Mouse (Mus musculus): ENCODE measurements around the gene Asap2. TPM values are rescaled to one million over a fixed set of nuclear protein-coding genes. Genes with fewer than 3 reads are reported as not detected.

The Asap2 gene
- total and polyA plus RNA-seq, 3 experiments: 0.46 to 1.9 TPM; not detected in 1

- H3K36me3 ChIP-seq (ENCODE audit: control insufficient read depth in 1 of 2, insufficient read depth in 2 of 2, low read length in 2 of 2): no peaks in the 10 kb centered on the region
- no peaks in the 10 kb centered on the region for H3K79me2 ChIP-seq (ENCODE audit: control insufficient read depth, insufficient read depth, low read length, poor library complexity)
- no peak overlapping the region for H3K4me3 ChIP-seq (ENCODE audit: control insufficient read depth in 1 of 2, insufficient read depth in 1 of 2, low read depth in 2 of 2, low read length in 2 of 2)
- no peaks in the 10 kb centered on the region for H3K27me3 ChIP-seq (ENCODE audit: control insufficient read depth in 1 of 2, insufficient read depth in 2 of 2, low read length in 2 of 2)
- no peak for TF ChIP-seq SIN3A (IDR thresholded peaks at IDR 0.05; ENCODE audit: low read length)
- no peak for TF ChIP-seq POLR2A (IDR thresholded peaks at IDR 0.05; ENCODE audit: control insufficient read depth in 1 of 2, insufficient read depth in 1 of 2, low read depth in 1 of 2, low read length in 2 of 2, poor library complexity in 1 of 2)
- TF ChIP-seq CTCF (IDR thresholded peaks at IDR 0.05 in 2 of 3, conservative IDR thresholded peaks at IDR 0.05 in 1 of 3; ENCODE audit: control insufficient read depth in 1 of 3, insufficient read depth in 1 of 3, low read depth in 2 of 3, low read length in 3 of 3, poor library complexity in 1 of 3, severe bottlenecking in 1 of 3): no peak
- TF ChIP-seq POLR2AphosphoS2 (IDR thresholded peaks at IDR 0.05; ENCODE audit: low read length): no peak
- no peak for TF ChIP-seq SMC3 (IDR thresholded peaks at IDR 0.05; ENCODE audit: low read depth, low read length)
- no peak for TF ChIP-seq ZKSCAN1 (IDR thresholded peaks at IDR 0.05; ENCODE audit: low read depth, low read length)
- TF ChIP-seq CHD1 (IDR thresholded peaks at IDR 0.05; ENCODE audit: low read depth, low read length): no peak
- no peak for TF ChIP-seq MAFK (IDR thresholded peaks at IDR 0.05; ENCODE audit: borderline replicate concordance, low read depth, low read length)
- no peak for TF ChIP-seq ELF1 (IDR thresholded peaks at IDR 0.05; ENCODE audit: low read depth, low read length)
- no peak for TF ChIP-seq GABPA (IDR thresholded peaks at IDR 0.05; ENCODE audit: low read depth, low read length)
- H3K4me1 ChIP-seq (ENCODE audit: control insufficient read depth in 1 of 2, insufficient read depth in 2 of 2, low read length in 2 of 2): no peaks in the 10 kb centered on the region
- DNase-seq (ENCODE audit: low read depth, low spot score): no peak
- no peaks in the 10 kb centered on the region for H3K9me3 ChIP-seq (replicated peaks; ENCODE audit: insufficient read depth, low read length)
- no peak overlapping the region for H3K27ac ChIP-seq (ENCODE audit: control insufficient read depth, low read depth, low read length)
- H3K9ac ChIP-seq (ENCODE audit: control insufficient read depth, low read depth, low read length, poor library complexity, severe bottlenecking): no peak overlapping the region
Observed at GRCm38 (mm10) chr12:21153279-21153707, 163.0 kb downstream of the Asap2 start.

GRCm38 (mm10) chr12:21155062-21155461 lies 164.8 kb downstream of the Asap2 start:
- Histone ChIP-seq H3K4me1 (ENCODE audit: control insufficient read depth in 1 of 2, insufficient read depth in 2 of 2, low read length in 2 of 2) (no peaks in the 10 kb centered on the region), H3K27ac (ENCODE audit: control insufficient read depth, low read depth, low read length) (no peak overlapping the region), H3K9ac (ENCODE audit: control insufficient read depth, low read depth, low read length, poor library complexity, severe bottlenecking) (no peak overlapping the region), H3K79me2 (ENCODE audit: control insufficient read depth, insufficient read depth, low read length, poor library complexity) (no peaks in the 10 kb centered on the region), H3K27me3 (ENCODE audit: control insufficient read depth in 1 of 2, insufficient read depth in 2 of 2, low read length in 2 of 2) (no peaks in the 10 kb centered on the region), H3K36me3 (ENCODE audit: control insufficient read depth in 1 of 2, insufficient read depth in 2 of 2, low read length in 2 of 2) (no peaks in the 10 kb centered on the region), H3K9me3 (replicated peaks; ENCODE audit: insufficient read depth, low read length) (no peaks in the 10 kb centered on the region), H3K4me3 (ENCODE audit: control insufficient read depth in 1 of 2, insufficient read depth in 1 of 2, low read depth in 2 of 2, low read length in 2 of 2) (no peak overlapping the region)
- no peak for TF ChIP-seq UBTF (IDR thresholded peaks at IDR 0.05; ENCODE audit: borderline replicate concordance, insufficient read depth, low read depth, low read length)
- TF ChIP-seq SMC3 (IDR thresholded peaks at IDR 0.05; ENCODE audit: low read depth, low read length): no peak
- TF ChIP-seq BHLHE40 (IDR thresholded peaks at IDR 0.05; ENCODE audit: borderline replicate concordance, low read depth, low read length): no peak
- no peak for TF ChIP-seq NELFE (IDR thresholded peaks at IDR 0.05; ENCODE audit: low read depth, low read length)
- no peak for TF ChIP-seq MEF2A (IDR thresholded peaks at IDR 0.05; ENCODE audit: extremely low read depth, insufficient replicate concordance, low read depth, low read length, poor library complexity, severe bottlenecking)
- no peak for TF ChIP-seq MXI1 (IDR thresholded peaks at IDR 0.05; ENCODE audit: low read depth, low read length)
- no peak for TF ChIP-seq ZMIZ1 (IDR thresholded peaks at IDR 0.05; ENCODE audit: low read depth, low read length)
- no peak for TF ChIP-seq TAL1 (IDR thresholded peaks at IDR 0.05; ENCODE audit: low read length)
- TF ChIP-seq JUND (IDR thresholded peaks at IDR 0.05; ENCODE audit: low read depth, low read length): no peak
- no peak for TF ChIP-seq MYB (IDR thresholded peaks at IDR 0.05; ENCODE audit: low read depth, low read length)
- TF ChIP-seq TCF12 (IDR thresholded peaks at IDR 0.05; ENCODE audit: low read depth, low read length): no peak
- TF ChIP-seq CHD1 (IDR thresholded peaks at IDR 0.05; ENCODE audit: low read depth, low read length): no peak
- TF ChIP-seq RAD21 (IDR thresholded peaks at IDR 0.05; ENCODE audit: low read depth, low read length): no peak
- no peak for TF ChIP-seq CTCF (IDR thresholded peaks at IDR 0.05 in 2 of 3, conservative IDR thresholded peaks at IDR 0.05 in 1 of 3; ENCODE audit: control insufficient read depth in 1 of 3, insufficient read depth in 1 of 3, low read depth in 2 of 3, low read length in 3 of 3, poor library complexity in 1 of 3, severe bottlenecking in 1 of 3)
- TF ChIP-seq ZKSCAN1 (IDR thresholded peaks at IDR 0.05; ENCODE audit: low read depth, low read length): no peak
- TF ChIP-seq ETS1 (IDR thresholded peaks at IDR 0.05; ENCODE audit: low read depth, low read length): no peak
- DNase-seq (ENCODE audit: low read depth, low spot score): no peak

Measured in MEL (cell line).